Mouse (Mus musculus) forebrain, embryonic 12.5 days (tissue): ENCODE data around the gene Fgf11. TPM values are rescaled to one million over a fixed set of nuclear protein-coding genes. Genes with fewer than 3 reads are reported as not detected.

Experiments
- ATAC-seq: fragments of 200-750 bp; cut with Nextera tagmentation; 2 replicates; pipeline ENCODE4 v1.8.0; 2017; ENCODE audit warnings: moderate TSS enrichment; ENCODE audit not compliant: low FRiP score
- H3K27ac ChIP-seq: fragments of 300-500 bp; sonication (generic); 2 replicates; pipeline ENCODE4 v1.5.1; 2016; ENCODE audit warnings: mild to moderate bottlenecking
- H3K27me3 ChIP-seq: fragments of 300-500 bp; sonication (generic); 2 replicates; pipeline ENCODE4 v1.6.1; 2016; ENCODE audit warnings: mild to moderate bottlenecking
- H3K36me3 ChIP-seq: fragments of 300-500 bp; sonication (generic); replicated peaks from 2 replicates; pipeline ENCODE4 v1.6.1; 2016; ENCODE audit warnings: mild to moderate bottlenecking
- H3K4me1 ChIP-seq: fragments of 300-500 bp; sonication (generic); 2 replicates; pipeline ENCODE4 v1.6.1; 2016
- H3K4me2 ChIP-seq: fragments of 300-500 bp; sonication (generic); 2 replicates; pipeline ENCODE4 v1.6.1; 2016; ENCODE audit warnings: mild to moderate bottlenecking, moderate library complexity
- H3K4me3 ChIP-seq: fragments of 300-500 bp; sonication (generic); replicated peaks from 2 replicates; pipeline ENCODE4 v1.5.1; 2016; ENCODE audit warnings: mild to moderate bottlenecking
- H3K9ac ChIP-seq: fragments of 300-500 bp; sonication (generic); 2 replicates; pipeline ENCODE4 v1.6.1; 2016; ENCODE audit warnings: mild to moderate bottlenecking
- H3K9me3 ChIP-seq: fragments of 300-500 bp; sonication (generic); 2 replicates; pipeline ENCODE4 v1.6.1; 2016
- WGBS: fragments of 180-500 bp; shearing (Covaris S2); methylation state at CpG from one replicate; pipeline ENCODE4 v1.1.7; 2016; 5-methylcytosine and 5-hydroxymethylcytosine counted together
- polyA plus RNA-seq: library from polyadenylated mRNA; unstranded; fragments of >200 nt; fragmentation: Nextera tagmentation; extraction: Ambion mirVana; gene quantifications from 2 replicates; pipeline ENCODE4 v1.2.1, GENCODE M21; 2016

Gene Fgf11
- polyA plus RNA-seq, 1 experiment from 2014 or later, result 3.2 TPM

DNA sequence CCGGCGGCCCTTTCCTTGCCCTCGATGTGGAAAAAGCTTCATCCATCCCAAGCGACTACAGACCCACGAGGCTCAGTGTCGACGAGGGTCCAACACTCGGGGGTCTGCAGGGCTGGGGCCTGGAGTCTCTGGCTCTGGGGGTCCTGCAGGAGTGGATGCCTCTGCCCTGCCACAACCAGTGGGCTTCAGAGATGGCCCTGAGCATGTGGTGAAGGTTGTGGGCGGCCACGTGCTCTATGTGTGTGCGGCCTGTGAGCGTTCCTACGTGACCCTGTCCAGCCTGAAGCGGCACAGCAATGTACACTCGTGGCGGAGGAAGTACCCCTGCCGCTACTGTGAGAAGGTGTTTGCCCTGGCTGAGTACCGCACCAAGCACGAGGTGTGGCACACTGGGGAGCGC, 25.2 kb downstream of the Fgf11 start:
- Histone ChIP-seq H3K4me3 (no peak overlapping the region), H3K27ac (no peak overlapping the region), H3K9me3 (no peaks in the 10 kb centered on the region), H3K36me3 (peaks cover 6% of the 10 kb centered on the region; the same call in 1 of the 2 replicates), H3K9ac (no peak overlapping the region; the same call in 1 of the 2 replicates), H3K27me3 (peaks cover 23% of the 10 kb centered on the region), H3K4me1 (peaks cover 14% of the 10 kb centered on the region; the same call in 1 of the 2 replicates), H3K4me2 (no peak overlapping the region)
- WGBS, result 85% methylated on average over 20 of the region's 20 CpGs
- ATAC-seq, result no peak

- peaks cover 23% of the 10 kb centered on the region for H3K27me3 ChIP-seq
- H3K4me3 ChIP-seq, result no peak overlapping the region
- WGBS, result 76% methylated on average over 10 of the region's 10 CpGs
- H3K27ac ChIP-seq, result no peak overlapping the region
- no peak for ATAC-seq
- H3K9ac ChIP-seq, result no peak overlapping the region
- H3K4me2 ChIP-seq, result no peak overlapping the region
- H3K4me1 ChIP-seq, result peaks cover 14% of the 10 kb centered on the region; the same call in 1 of the 2 replicates
- peaks cover 6% of the 10 kb centered on the region; the same call in 1 of the 2 replicates for H3K36me3 ChIP-seq
- no peaks in the 10 kb centered on the region for H3K9me3 ChIP-seq
Observed at GRCm38 (mm10) chr11:69775716-69776115, 25.9 kb downstream of the Fgf11 start.

GRCm38 (mm10) chr11:69774961-69775360, 26.7 kb downstream of the Fgf11 start:
- H3K9me3 ChIP-seq, result no peaks in the 10 kb centered on the region
- no peak overlapping the region for H3K27ac ChIP-seq
- 59% methylated on average over 5 of the region's 5 CpGs for WGBS
- H3K9ac ChIP-seq, result no peak overlapping the region
- ATAC-seq, result no peak
- H3K4me3 ChIP-seq, result no peak overlapping the region
- H3K36me3 ChIP-seq, result peaks cover 6% of the 10 kb centered on the region; the same call in 1 of the 2 replicates
- H3K4me1 ChIP-seq, result peaks cover 14% of the 10 kb centered on the region; the same call in 1 of the 2 replicates
- peaks cover 23% of the 10 kb centered on the region for H3K27me3 ChIP-seq
- H3K4me2 ChIP-seq, result no peak overlapping the region

DNA sequence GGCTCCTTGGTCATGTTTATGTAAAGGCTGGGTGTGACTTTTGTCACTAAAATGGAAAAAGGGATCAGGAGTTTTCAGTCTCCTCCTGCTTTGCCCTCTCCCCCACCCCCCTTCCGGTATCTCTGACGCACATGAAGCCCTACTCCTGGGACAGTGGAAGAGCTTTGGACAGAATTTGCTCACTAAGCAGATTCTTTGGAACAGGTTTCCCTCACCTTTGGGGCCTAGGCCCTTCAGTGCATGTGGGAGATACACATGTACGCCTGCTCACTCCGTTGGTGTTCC, 34.1 kb downstream of the Fgf11 start:
- H3K4me2 ChIP-seq, result 0 out of 2 replicates have a peak overlapping the region, but pooled peaks have one; percentile 78
- no peaks in the 10 kb centered on the region for H3K9me3 ChIP-seq
- WGBS, result 78% methylated on average over 4 of the region's 4 CpGs
- H3K9ac ChIP-seq, result no peak overlapping the region
- ATAC-seq, result no peak
- no peak overlapping the region for H3K27ac ChIP-seq
- H3K4me1 ChIP-seq, result peaks cover 23% of the 10 kb centered on the region
- H3K27me3 ChIP-seq, result 0 out of 2 replicates have a peak, but pooled peaks cover 4% of the 10 kb centered on the region
- H3K36me3 ChIP-seq, result no peaks in the 10 kb centered on the region
- no peak overlapping the region for H3K4me3 ChIP-seq

DNA sequence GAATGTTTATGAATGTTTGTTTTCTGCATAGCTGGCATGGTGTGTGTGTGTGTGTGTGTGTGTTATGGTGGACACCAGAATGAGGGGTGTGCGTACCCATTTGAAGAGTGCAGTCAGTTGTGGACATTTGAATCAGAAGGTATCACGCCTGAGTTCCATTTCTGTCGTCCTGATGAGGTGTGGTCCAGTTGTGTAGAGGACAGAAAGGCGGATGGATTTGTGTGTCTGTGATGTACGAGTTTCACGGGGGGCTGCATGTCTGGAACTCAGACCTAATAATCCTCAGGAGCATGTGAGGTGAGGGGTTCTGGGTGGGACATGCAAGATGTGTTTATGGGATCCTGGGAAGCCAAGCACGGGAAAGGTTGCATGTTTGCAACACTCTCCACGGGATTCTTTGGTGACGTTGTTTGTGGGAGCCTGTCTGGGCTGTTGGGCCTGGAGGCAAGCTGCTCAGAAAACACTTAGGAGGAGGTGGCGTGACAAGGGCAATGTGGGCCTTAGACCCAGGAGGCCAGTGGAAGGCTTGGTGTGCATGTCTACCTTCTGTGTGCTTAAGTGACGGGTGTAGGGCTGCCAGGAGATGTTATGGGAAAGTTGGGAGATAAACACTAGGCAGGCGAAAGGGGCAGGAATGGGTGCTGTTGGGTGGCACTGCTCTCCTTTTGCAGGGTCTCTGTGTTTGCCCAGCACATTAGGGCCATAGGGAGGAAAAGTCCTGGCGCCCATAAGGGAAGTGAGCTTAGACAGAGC, 34.6 kb downstream of the Fgf11 start:
- 64% methylated on average over 13 of the region's 13 CpGs for WGBS
- no peaks in the 10 kb centered on the region for H3K36me3 ChIP-seq
- no peaks in the 10 kb centered on the region for H3K9me3 ChIP-seq
- H3K9ac ChIP-seq, result peak overlapping the region; percentile 88; the same call in 1 of the 2 replicates
- no peak for ATAC-seq
- H3K4me1 ChIP-seq, result peaks cover 23% of the 10 kb centered on the region
- peak overlapping the region; percentile 83 for H3K4me3 ChIP-seq
- peak overlapping the region; percentile 78 for H3K4me2 ChIP-seq
- H3K27me3 ChIP-seq, result 0 out of 2 replicates have a peak, but pooled peaks cover 4% of the 10 kb centered on the region
- H3K27ac ChIP-seq, result 0 out of 2 replicates have a peak overlapping the region, but pooled peaks have one; percentile 25

- H3K9ac ChIP-seq, result peak overlapping the region; percentile 88
- 1% methylated on average over 35 of the region's 37 CpGs for WGBS
- peak overlapping the region; percentile 78 for H3K4me2 ChIP-seq
- peak overlapping the region; percentile 83 for H3K4me3 ChIP-seq
- peak; percentile 81 for ATAC-seq
- H3K27me3 ChIP-seq, result 0 out of 2 replicates have a peak, but pooled peaks cover 4% of the 10 kb centered on the region
- no peaks in the 10 kb centered on the region for H3K36me3 ChIP-seq
- peaks cover 23% of the 10 kb centered on the region for H3K4me1 ChIP-seq
- H3K27ac ChIP-seq, result peak overlapping the region; percentile 73
- H3K9me3 ChIP-seq, result no peaks in the 10 kb centered on the region
Observed at GRCm38 (mm10) chr11:69766126-69766609, 35.5 kb downstream of the Fgf11 start.

DNA sequence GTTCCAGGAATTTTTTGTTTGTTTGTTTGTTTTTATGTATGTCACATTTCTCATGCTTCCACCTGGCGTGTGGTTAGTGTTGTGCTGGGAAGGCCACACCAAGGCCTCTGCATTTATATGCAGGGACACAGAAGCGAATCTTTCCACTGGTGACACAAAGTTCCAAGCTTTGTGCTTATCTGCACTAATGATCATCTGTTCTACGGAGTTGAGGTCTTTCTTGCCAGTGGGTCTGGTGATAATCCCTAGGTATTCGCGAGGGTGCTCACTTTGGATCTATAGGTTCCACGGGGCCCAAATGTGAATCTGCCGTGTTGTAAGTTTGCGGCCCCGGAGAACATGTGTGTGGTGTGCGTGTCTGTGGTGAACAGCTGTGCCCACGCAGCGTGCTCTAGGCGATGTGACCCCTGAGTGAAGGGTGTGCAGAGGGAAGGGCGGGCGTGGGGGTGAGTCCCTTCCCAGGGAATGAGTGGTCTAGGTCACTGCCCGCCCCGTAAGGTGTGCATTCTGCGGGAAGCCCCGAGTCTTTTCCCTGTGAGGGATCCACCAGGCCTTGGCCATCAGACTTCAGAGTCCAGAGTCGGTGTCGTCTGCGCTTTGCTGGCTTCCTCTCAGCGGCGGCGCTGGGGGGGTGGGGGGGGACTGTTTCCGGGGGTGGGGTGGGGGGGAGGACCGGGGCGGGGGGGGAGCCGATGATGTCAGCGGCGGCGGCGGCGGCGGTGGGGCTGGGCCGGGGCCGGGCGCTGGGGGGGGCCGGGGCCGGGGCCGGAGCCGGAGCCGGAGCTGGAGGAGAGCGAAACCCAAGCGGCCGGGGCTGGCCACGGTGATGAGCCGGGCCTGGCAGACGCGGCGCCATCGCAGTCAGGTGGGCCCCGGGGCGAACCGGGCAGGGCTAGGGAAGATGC, 36.2 kb downstream of the Fgf11 start, which contains the start of gene Zbtb4:
Zbtb4 (plus strand) TSS at position 692 of the 905 bp plus-strand sequence.
- peaks cover 28% of the 10 kb centered on the region for H3K4me1 ChIP-seq
- peak within 1 kb of the TSS; percentile 78 for H3K4me2 ChIP-seq
- 0 out of 2 replicates have a peak, but pooled peaks cover 4% of the 10 kb centered on the region for H3K27me3 ChIP-seq
- H3K4me3 ChIP-seq, result peak within 1 kb of the TSS; percentile 83
- ATAC-seq, result peak; percentile 70
- no peaks in the 10 kb centered on the region for H3K9me3 ChIP-seq
- peak within 1 kb of the TSS; percentile 73 for H3K27ac ChIP-seq
- peak within 1 kb of the TSS; percentile 88 for H3K9ac ChIP-seq
- no peaks in the 10 kb centered on the region for H3K36me3 ChIP-seq
- 29% methylated on average over 31 of the region's 55 CpGs for WGBS

DNA sequence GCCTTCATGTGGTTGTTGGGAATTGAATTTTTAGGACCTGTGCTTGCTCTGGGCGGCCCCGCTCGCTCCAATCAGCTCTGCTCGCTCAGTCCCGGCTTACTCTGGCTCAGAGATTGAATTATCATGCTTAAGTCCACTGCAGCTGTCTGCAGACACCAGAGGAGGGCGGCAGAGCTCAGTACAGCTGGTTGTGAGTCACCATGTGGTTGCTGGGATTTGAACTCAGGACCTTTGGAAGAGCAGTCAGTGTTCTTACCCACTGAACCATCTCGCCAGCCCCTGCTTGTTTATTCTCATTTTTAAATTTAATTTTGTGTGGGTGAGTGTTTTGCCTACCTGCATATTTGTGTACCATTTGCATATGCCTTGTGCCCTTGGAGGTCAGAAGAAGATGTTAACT, 38.1 kb downstream of the Fgf11 start:
- WGBS, result 64% methylated on average over 7 of the region's 7 CpGs
- Histone ChIP-seq H3K9ac (no peak overlapping the region), H3K27me3 (0 out of 2 replicates have a peak, but pooled peaks cover 4% of the 10 kb centered on the region), H3K4me2 (no peak overlapping the region), H3K27ac (no peak overlapping the region), H3K9me3 (no peaks in the 10 kb centered on the region), H3K4me3 (no peak overlapping the region), H3K36me3 (no peaks in the 10 kb centered on the region), H3K4me1 (peaks cover 39% of the 10 kb centered on the region)
- ATAC-seq, result no peak

- Histone ChIP-seq H3K27ac (0 out of 2 replicates have a peak within 1 kb of the TSS, but pooled peaks have one; percentile 99), H3K4me3 (no peak within 1 kb of the TSS), H3K9me3 (no peaks in the 10 kb centered on the region), H3K9ac (no peak within 1 kb of the TSS), H3K27me3 (no peaks in the 10 kb centered on the region), H3K4me1 (peaks cover 38% of the 10 kb centered on the region), H3K4me2 (no peak within 1 kb of the TSS), H3K36me3 (no peaks in the 10 kb centered on the region)
- 85% methylated on average over 1 of the region's 1 CpGs for WGBS
- no peak for ATAC-seq
Observed at GRCm38 (mm10) chr11:69761868-69762267, 39.8 kb downstream of the Fgf11 start, which contains the start of gene Slc35g3. TSS of gene Slc35g3 (minus strand) at chr11:69761968.

- H3K9ac ChIP-seq, result no peak overlapping the region
- H3K9me3 ChIP-seq, result no peaks in the 10 kb centered on the region
- H3K4me1 ChIP-seq, result peaks cover 38% of the 10 kb centered on the region
- no peak overlapping the region for H3K4me2 ChIP-seq
- no peaks in the 10 kb centered on the region for H3K36me3 ChIP-seq
- no peak for ATAC-seq
- no peak overlapping the region for H3K4me3 ChIP-seq
- H3K27me3 ChIP-seq, result no peaks in the 10 kb centered on the region
- WGBS, result 89% methylated on average over 7 of the region's 7 CpGs
- H3K27ac ChIP-seq, result peak overlapping the region; percentile 99; the same call in 1 of the 2 replicates
Observed at GRCm38 (mm10) chr11:69760901-69761200, 40.8 kb downstream of the Fgf11 start.

DNA sequence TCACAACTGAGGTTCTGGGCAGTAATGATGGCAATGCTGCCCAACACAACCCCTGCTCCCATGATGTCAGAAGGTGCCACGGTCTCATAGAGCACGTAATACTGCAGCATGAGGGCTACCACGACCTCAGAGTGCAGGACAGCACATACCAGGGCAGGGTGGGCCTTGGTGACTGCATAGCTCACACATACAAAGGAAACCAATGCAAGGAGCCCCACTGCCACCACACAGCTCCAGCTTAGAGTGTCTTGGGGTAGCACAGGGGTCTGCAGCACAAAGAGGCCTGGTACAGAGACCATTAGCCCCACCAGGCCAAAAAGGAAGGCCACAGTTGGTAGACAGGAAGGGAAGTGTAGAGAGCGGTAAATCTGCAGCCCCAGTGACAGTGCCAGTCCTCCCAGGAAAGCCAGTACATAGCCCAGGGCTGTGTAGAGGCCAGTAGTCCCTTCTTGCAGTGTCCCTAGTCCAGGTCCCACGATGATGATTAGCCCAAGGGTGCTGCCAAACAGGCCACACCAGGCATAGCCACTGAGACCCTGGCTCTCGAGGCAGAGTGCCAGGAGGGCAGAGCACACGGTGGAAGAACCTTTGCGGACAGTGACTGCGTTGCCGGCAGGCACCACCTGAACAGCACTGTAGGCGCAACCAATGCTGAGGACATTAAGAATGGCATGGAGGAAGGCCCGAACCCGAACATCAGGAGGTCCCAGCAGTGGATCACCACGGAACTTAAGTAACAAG, 41.3 kb downstream of the Fgf11 start:
- H3K36me3 ChIP-seq, result no peaks in the 10 kb centered on the region
- H3K9me3 ChIP-seq, result no peaks in the 10 kb centered on the region
- WGBS, result 82% methylated on average over 14 of the region's 14 CpGs
- H3K9ac ChIP-seq, result peak overlapping the region; percentile 86
- H3K4me1 ChIP-seq, result peaks cover 41% of the 10 kb centered on the region
- peak overlapping the region; percentile 99 for H3K27ac ChIP-seq
- no peaks in the 10 kb centered on the region for H3K27me3 ChIP-seq
- H3K4me3 ChIP-seq, result peak overlapping the region; percentile 52
- peak overlapping the region; percentile 78 for H3K4me2 ChIP-seq
- no peak for ATAC-seq
